Mouse (Mus musculus) kidney, adult 11 months (tissue): Measurements from ENCODE around the gene Obp1b.
"Not testable (repeated sequence)": the region's sequence is repeated elsewhere in the genome, so short reads cannot be mapped to it uniquely, and the experiment has no call there.

Experiments
- DNase-seq: peaks from one replicate; pipeline ENCODE4 v3.0.0; 2022

The Obp1b gene

GRCm38 (mm10) chrX:78186477-78186876 lies at the start of gene Obp1b:
Gene Obp1b (plus strand): TSS chrX:78186777.
- not testable (repeated sequence) for DNase-seq

GRCm38 (mm10) chrX:78202220-78202619 lies 15.6 kb downstream of the Obp1b start:
- DNase-seq = not testable (repeated sequence)

GRCm38 (mm10) chrX:78202829-78203228 lies 16.3 kb downstream of the Obp1b start:
- no peak for DNase-seq
